Comparison of ENCODE assay signal across 13 mouse cellular contexts in genomic region chr4:62427978-62428758, GRCm38 (mm10). TPM values are rescaled to one million over a fixed set of nuclear protein-coding genes. Genes with fewer than 3 reads are reported as not detected.
DNase-seq lines count a peak whose midpoint lies in the region; ATAC-seq and TF ChIP-seq lines count a peak whose summit lies in the region.
"Had no signal": no experiment of that assay in that cellular context is flagged by ENCODE, and none has a peak within 500 bp of the region (broad histone marks: within the 10 kb centered on the region; RNA-seq: fewer than 3 reads in every experiment).

No protein-coding gene starts in this region.

- WGBS in heart, embryonic 16.5 days, result 54% methylated on average over 17 of the region's 17 CpGs
- 85% methylated on average over 17 of the region's 17 CpGs for WGBS in midbrain, embryonic 13.5 days
- WGBS in midbrain, embryonic 14.5 days, result 79% methylated on average over 17 of the region's 17 CpGs

- no peaks in the 10 kb centered on the region for H3K79me2 ChIP-seq in myocyte (ENCODE audit: control insufficient read depth, insufficient read depth)

- DNase-seq in cerebellum, adult 11-12 months, result peak; percentile 44
- DNase-seq in cerebellum, adult 9-10 months, result no peak
- DNase-seq in heart, adult 9 months (ENCODE audit: low spot score in 2 of 2), result no peak
- DNase-seq in midbrain, embryonic 14.5 days, result no peak
- no peak for DNase-seq in layer of hippocampus, postnatal 36 days
- DNase-seq: B cell, adult 2 months; thymus, adult 2 months had no signal

- H3K4me2 ChIP-seq in heart, embryonic 16.5 days (ENCODE audit: low read depth, low read length), result peak overlapping the region; percentile 43
- no peak overlapping the region for H3K4me2 ChIP-seq in midbrain, embryonic 13.5 days (replicated peaks)
- H3K4me2 ChIP-seq in midbrain, embryonic 14.5 days (ENCODE audit: low read length), result no peak overlapping the region
- H3K4me2 ChIP-seq in myocyte (ENCODE audit: low read depth), result no peak overlapping the region
- H3K4me2 ChIP-seq: lung, embryonic 15.5 days; neural tube, embryonic 12.5 days had no signal

- peak overlapping the region; percentile 19; the same call in 1 of the 2 replicates for H3K4me3 ChIP-seq in heart, embryonic 16.5 days (ENCODE audit: low read length)
- no peak overlapping the region for H3K4me3 ChIP-seq in midbrain, embryonic 13.5 days (replicated peaks)
- no peak overlapping the region for H3K4me3 ChIP-seq in midbrain, embryonic 14.5 days (replicated peaks; ENCODE audit: low read depth, low read length)
- no peak overlapping the region for H3K4me3 ChIP-seq in myocyte
- H3K4me3 ChIP-seq: lung, embryonic 15.5 days; neural tube, embryonic 12.5 days had no signal

- no peak for TF ChIP-seq POLR2A in myocyte (IDR thresholded peaks at IDR 0.05; ENCODE audit: insufficient read length, low read depth)

- no peaks in the 10 kb centered on the region for H3K4me1 ChIP-seq in heart, embryonic 16.5 days (ENCODE audit: control insufficient read depth, insufficient read depth, low read length)
- no peaks in the 10 kb centered on the region for H3K4me1 ChIP-seq in midbrain, embryonic 13.5 days (replicated peaks)
- H3K4me1 ChIP-seq in midbrain, embryonic 14.5 days (ENCODE audit: control insufficient read depth, insufficient read depth, low read length), result no peaks in the 10 kb centered on the region
- H3K4me1 ChIP-seq: neural tube, embryonic 12.5 days had no signal

- no peaks in the 10 kb centered on the region for H3K9me3 ChIP-seq in heart, embryonic 16.5 days (replicated peaks; ENCODE audit: control insufficient read depth, low read length)
- no peaks in the 10 kb centered on the region for H3K9me3 ChIP-seq in midbrain, embryonic 13.5 days
- H3K9me3 ChIP-seq in midbrain, embryonic 14.5 days (ENCODE audit: control insufficient read depth, low read length), result no peaks in the 10 kb centered on the region
- H3K9me3 ChIP-seq: lung, embryonic 15.5 days; neural tube, embryonic 12.5 days had no signal

- peaks cover 20% of the 10 kb centered on the region for H3K36me3 ChIP-seq in heart, embryonic 16.5 days (ENCODE audit: control insufficient read depth, insufficient read depth)
- H3K36me3 ChIP-seq in midbrain, embryonic 13.5 days, result peaks cover 31% of the 10 kb centered on the region
- peaks cover 30% of the 10 kb centered on the region for H3K36me3 ChIP-seq in midbrain, embryonic 14.5 days (ENCODE audit: control insufficient read depth, insufficient read depth, low read length)
- peaks cover 14% of the 10 kb centered on the region for H3K36me3 ChIP-seq in myocyte (ENCODE audit: control insufficient read depth, insufficient read depth)

- H3K27ac ChIP-seq in heart, embryonic 16.5 days (ENCODE audit: low read length), result no peak overlapping the region
- no peak overlapping the region for H3K27ac ChIP-seq in midbrain, embryonic 13.5 days
- H3K27ac ChIP-seq in midbrain, embryonic 14.5 days (replicated peaks; ENCODE audit: low read depth, low read length), result no peak overlapping the region
- H3K27ac ChIP-seq: lung, embryonic 15.5 days; neural tube, embryonic 12.5 days had no signal

- no peak overlapping the region for H3K9ac ChIP-seq in heart, embryonic 16.5 days (ENCODE audit: low read length)
- no peak overlapping the region for H3K9ac ChIP-seq in midbrain, embryonic 13.5 days (replicated peaks)
- no peak overlapping the region for H3K9ac ChIP-seq in midbrain, embryonic 14.5 days (replicated peaks; ENCODE audit: low read length)
- H3K9ac ChIP-seq: lung, embryonic 15.5 days; neural tube, embryonic 12.5 days had no signal

- no peak overlapping the region for H3ac ChIP-seq in myocyte (ENCODE audit: control insufficient read depth, insufficient read length)

- H3K27me3 ChIP-seq in heart, embryonic 16.5 days (ENCODE audit: control insufficient read depth, insufficient read depth, low read length), result no peaks in the 10 kb centered on the region
- no peaks in the 10 kb centered on the region for H3K27me3 ChIP-seq in midbrain, embryonic 13.5 days
- H3K27me3 ChIP-seq in midbrain, embryonic 14.5 days (ENCODE audit: control insufficient read depth, insufficient read depth, low read length), result no peaks in the 10 kb centered on the region
- no peaks in the 10 kb centered on the region for H3K27me3 ChIP-seq in myocyte (ENCODE audit: control insufficient read depth, insufficient read depth, insufficient read length)
- H3K27me3 ChIP-seq: lung, embryonic 15.5 days; neural tube, embryonic 12.5 days had no signal

- no peak for ATAC-seq in heart, embryonic 16.5 days (replicated peaks; ENCODE audit: extremely low read depth, insufficient read depth, low FRiP score)
- peak; percentile 11; the same call in 1 of the 2 replicates for ATAC-seq in midbrain, embryonic 13.5 days
- ATAC-seq in midbrain, embryonic 14.5 days (ENCODE audit: low FRiP score, low TSS enrichment), result no peak

TF ChIP-seq in myocyte, 11 proteins besides CTCF, POLR2A, EP300 and RAD21:
- TF ChIP-seq SRF (IDR thresholded peaks at IDR 0.05; ENCODE audit: control insufficient read depth, insufficient read length, low read depth) (no peak), POLR2AphosphoS2 (IDR thresholded peaks at IDR 0.05; ENCODE audit: insufficient read length, low read depth) (peak; percentile 10)

RNA-seq across cellular contexts. Expression of gene Rnf183, which starts 6.9 kb away (rescaled TPM):
- 0.17 and 0.26 TPM in 2 replicates for polyA plus RNA-seq in heart, embryonic 16.5 days (2015; fragmentation: Nextera tagmentation; extraction: Ambion mirVana)
- polyA plus RNA-seq in midbrain, embryonic 13.5 days (2015; fragmentation: Nextera tagmentation; extraction: Ambion mirVana), result 0.11 and 0.23 TPM in 2 replicates
- polyA plus RNA-seq in midbrain, embryonic 14.5 days (2014; fragmentation: Nextera tagmentation; extraction: Ambion mirVana), result 0.15 TPM in 1 of 2 replicates, not detected in the other
- not detected for polyA plus RNA-seq in myocyte (2012; fragmentation: generic; extraction: Trizol)
- total RNA-seq in layer of hippocampus, postnatal 36 days (2021), result not detected
- total RNA-seq: layer of hippocampus, postnatal 10 days had no signal
- polyA plus RNA-seq: neural tube, embryonic 12.5 days had no signal

RNA-seq across cellular contexts. Expression of gene Prpf4, which starts 19.6 kb away (rescaled TPM):
- 12.8 and 15.0 TPM in 2 replicates for polyA plus RNA-seq in heart, embryonic 16.5 days (2015; fragmentation: Nextera tagmentation; extraction: Ambion mirVana)
- 18.4 and 19.1 TPM in 2 replicates for polyA plus RNA-seq in midbrain, embryonic 13.5 days (2015; fragmentation: Nextera tagmentation; extraction: Ambion mirVana)
- polyA plus RNA-seq in midbrain, embryonic 14.5 days (2014; fragmentation: Nextera tagmentation; extraction: Ambion mirVana), result 13.1 and 15.9 TPM in 2 replicates
- polyA plus RNA-seq in myocyte (2012; fragmentation: generic; extraction: Trizol), result 6.0 TPM
- 10 to 100 TPM; 13.1 to 15.0 TPM for total RNA-seq in layer of hippocampus, postnatal 36 days (2021)

RNA-seq across cellular contexts. Expression of gene Cdc26, which starts 19.7 kb away (rescaled TPM):
- 83.0 and 85.5 TPM in 2 replicates for polyA plus RNA-seq in heart, embryonic 16.5 days (2015; fragmentation: Nextera tagmentation; extraction: Ambion mirVana)
- polyA plus RNA-seq in midbrain, embryonic 13.5 days (2015; fragmentation: Nextera tagmentation; extraction: Ambion mirVana), result 116 and 120 TPM in 2 replicates
- 97.5 and 98.5 TPM in 2 replicates for polyA plus RNA-seq in midbrain, embryonic 14.5 days (2014; fragmentation: Nextera tagmentation; extraction: Ambion mirVana)
- polyA plus RNA-seq in myocyte (2012; fragmentation: generic; extraction: Trizol), result 49.2 TPM
- 10 to 100 TPM; 47.5 to 51.8 TPM for total RNA-seq in layer of hippocampus, postnatal 36 days (2021)

RNA-seq across cellular contexts. Expression of gene Wdr31, which starts 42.5 kb away (rescaled TPM):
- polyA plus RNA-seq in heart, embryonic 16.5 days (2015; fragmentation: Nextera tagmentation; extraction: Ambion mirVana), result 3.1 and 4.8 TPM in 2 replicates
- polyA plus RNA-seq in midbrain, embryonic 13.5 days (2015; fragmentation: Nextera tagmentation; extraction: Ambion mirVana), result 9.6 and 10.8 TPM in 2 replicates
- 9.3 and 10.2 TPM in 2 replicates for polyA plus RNA-seq in midbrain, embryonic 14.5 days (2014; fragmentation: Nextera tagmentation; extraction: Ambion mirVana)
- 3.3 TPM for polyA plus RNA-seq in myocyte (2012; fragmentation: generic; extraction: Trizol)
- total RNA-seq in layer of hippocampus, postnatal 36 days (2021), result 1 to 10 TPM; 7.8 to 8.6 TPM

RNA-seq across cellular contexts. Expression of gene Bspry, which starts 51.7 kb away (rescaled TPM):
- polyA plus RNA-seq in heart, embryonic 16.5 days (2015; fragmentation: Nextera tagmentation; extraction: Ambion mirVana), result 3.4 and 6.3 TPM in 2 replicates
- 0.44 and 0.86 TPM in 2 replicates for polyA plus RNA-seq in midbrain, embryonic 13.5 days (2015; fragmentation: Nextera tagmentation; extraction: Ambion mirVana)
- 0.32 and 0.43 TPM in 2 replicates for polyA plus RNA-seq in midbrain, embryonic 14.5 days (2014; fragmentation: Nextera tagmentation; extraction: Ambion mirVana)
- 1.1 TPM for polyA plus RNA-seq in myocyte (2012; fragmentation: generic; extraction: Trizol)
- total RNA-seq in layer of hippocampus, postnatal 36 days (2021), result under 1 TPM; 0.52 to 0.73 TPM
